Mouse (Mus musculus): ENCODE measurements around the gene Rho. TPM values are rescaled to one million over a fixed set of nuclear protein-coding genes. Genes with fewer than 3 reads are reported as not detected.

Gene Rho
- 0.12 and 0.29 TPM in 2 replicates for polyA plus RNA-seq (2012; rRNA removed)

GRCm38 (mm10) chr6:115931639-115932038 is at the start of gene Rho:
Gene Rho, plus strand, starts transcription at chr6:115931748.

DNA sequence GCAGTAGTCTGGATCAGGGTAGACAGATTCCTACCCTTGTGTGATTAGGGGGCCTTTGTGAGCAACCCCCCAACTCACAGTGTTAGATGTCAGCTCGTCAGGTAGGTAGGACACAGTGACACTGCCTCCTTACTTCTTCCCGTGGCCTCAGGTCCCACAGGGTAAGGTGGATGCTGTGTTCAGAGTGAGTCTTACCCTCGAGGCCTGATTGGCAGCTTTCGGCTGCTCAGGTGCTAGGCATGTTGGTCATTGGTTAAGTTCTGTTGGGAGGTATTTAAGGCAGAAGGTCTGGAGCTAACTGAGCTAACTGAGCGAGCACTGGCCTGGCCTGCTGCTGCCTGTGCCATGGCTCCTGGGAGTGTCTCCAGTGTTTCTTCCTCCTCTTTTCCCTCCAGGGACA is 13.1 kb downstream of the Rho start, which contains the start of gene H1foo:
Gene H1foo (plus strand): TSS at position 301 of the 400 bp plus-strand sequence.

Other genes starting within 250 kb of the Rho start
- gene Tmem40, start 169.3 kb upstream of the Rho start, polyA plus RNA-seq (2012; rRNA removed), result 2.4 and 3.5 TPM in 2 replicates
- 4.6 and 5.1 TPM in 2 replicates for gene Cand2, start 157.2 kb upstream of the Rho start, polyA plus RNA-seq (2012; rRNA removed)
- gene Rpl32, start 123.0 kb upstream of the Rho start, polyA plus RNA-seq (2012; rRNA removed), result 356 and 482 TPM in 2 replicates
- 0.08 and 0.17 TPM in 2 replicates for gene Efcab12, start 93.3 kb upstream of the Rho start, polyA plus RNA-seq (2012; rRNA removed)
- 0.67 and 0.90 TPM in 2 replicates for gene Mbd4, start 78.4 kb upstream of the Rho start, polyA plus RNA-seq (2012; rRNA removed)
- gene Ift122, start 78.3 kb upstream of the Rho start, polyA plus RNA-seq (2012; rRNA removed), result 7.7 and 8.3 TPM in 2 replicates
- gene H1foo, start 13.2 kb downstream of the Rho start, polyA plus RNA-seq (2012; rRNA removed), result not detected in 2 replicates
- gene Plxnd1, start 63.3 kb downstream of the Rho start, polyA plus RNA-seq (2012; rRNA removed), result 41.8 and 42.0 TPM in 2 replicates